Mouse (Mus musculus) adrenal gland, postnatal 14 days (tissue): Measurements from ENCODE around the gene Mms19. TPM values are rescaled to one million over a fixed set of nuclear protein-coding genes. Genes with fewer than 3 reads are reported as not detected.

Experiments
- DNase-seq: peaks from one replicate; pipeline ENCODE4 v3.0.0; 2021; ENCODE audit warnings: mixed read lengths
- total RNA-seq: library from RNA; stranded (reverse); gene quantifications from 2 replicates; pipeline ENCODE4 v1.2.3, GENCODE M21; 2021

Gene Mms19
- total RNA-seq, 1 experiment from 2014 or later = 19.9 TPM

DNA sequence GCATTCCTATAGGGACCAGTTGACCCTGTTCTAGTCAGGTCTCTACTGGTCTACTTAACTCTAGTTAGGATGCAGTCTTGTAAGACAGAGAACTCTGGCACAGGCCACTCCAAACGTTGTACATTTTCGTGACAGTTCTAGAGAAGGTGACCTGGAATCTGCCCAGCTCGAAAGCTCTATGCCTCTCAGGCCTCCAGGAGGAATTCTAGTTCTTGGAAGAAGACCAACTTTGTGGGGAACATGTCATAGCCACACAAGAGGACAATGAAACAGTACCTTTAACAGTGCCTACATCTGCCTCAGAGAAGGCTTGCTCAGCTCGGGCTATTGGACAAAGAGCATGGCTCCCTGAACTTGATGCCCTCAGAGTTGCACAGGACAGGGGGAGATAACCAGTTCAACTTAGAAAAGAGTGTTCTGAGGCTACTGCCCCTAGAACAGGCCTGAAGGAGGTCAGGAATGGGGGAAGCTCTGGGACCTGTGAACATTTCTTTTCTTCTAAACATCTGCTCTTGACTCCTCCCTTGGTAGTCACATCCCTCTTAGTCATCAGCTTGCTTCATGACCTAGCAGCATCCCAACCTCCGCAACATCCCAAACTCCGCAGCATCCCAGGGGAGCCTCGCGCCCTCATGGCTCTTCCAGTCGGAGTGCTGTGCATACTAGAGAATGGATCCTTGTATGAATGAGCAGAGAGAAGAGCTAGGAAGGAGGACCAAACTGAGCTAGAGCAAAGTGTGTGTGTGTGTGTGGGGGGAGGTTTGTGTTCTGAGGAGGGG is 18.0 kb upstream of the Mms19 start:
- no peak for DNase-seq

GRCm38 (mm10) chr19:41997090-41997489 is 16.1 kb upstream of the Mms19 start:
- DNase-seq = no peak

- DNase-seq = no peak
Observed at GRCm38 (mm10) chr19:41995483-41995882, 14.5 kb upstream of the Mms19 start.

- no peak for DNase-seq
Observed at GRCm38 (mm10) chr19:41994023-41994422, 13.1 kb upstream of the Mms19 start.

GRCm38 (mm10) chr19:41993484-41993883 is 12.5 kb upstream of the Mms19 start:
- peak; percentile 93 for DNase-seq

- no peak for DNase-seq
Observed at GRCm38 (mm10) chr19:41992971-41993370, 12.0 kb upstream of the Mms19 start.

- DNase-seq = no peak
Observed at GRCm38 (mm10) chr19:41991926-41992477, 11.0 kb upstream of the Mms19 start.

GRCm38 (mm10) chr19:41989810-41990209 is 8.9 kb upstream of the Mms19 start:
- DNase-seq = no peak

DNA sequence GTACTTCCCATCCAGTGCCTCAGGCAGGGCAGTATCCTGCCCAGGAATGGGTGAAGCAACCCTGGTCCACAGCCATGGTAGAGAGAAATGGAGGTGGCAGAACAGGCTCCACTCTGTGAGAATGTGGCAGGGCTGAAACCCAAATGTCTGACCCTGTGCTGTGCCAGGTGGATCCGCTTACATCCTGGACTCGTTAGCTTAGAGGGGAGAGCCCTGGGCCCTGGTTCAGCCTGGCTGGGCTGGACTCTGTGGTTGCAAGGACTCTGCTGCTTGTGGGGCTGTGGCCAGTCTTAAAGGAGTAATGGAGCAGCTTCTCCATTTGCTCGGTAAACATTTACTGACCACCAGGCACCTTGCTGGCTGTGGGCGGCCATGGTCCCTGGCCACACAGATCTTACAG is 6.2 kb upstream of the Mms19 start:
- DNase-seq = no peak

- DNase-seq = no peak
Observed at GRCm38 (mm10) chr19:41985994-41986393, 5.0 kb upstream of the Mms19 start.

DNA sequence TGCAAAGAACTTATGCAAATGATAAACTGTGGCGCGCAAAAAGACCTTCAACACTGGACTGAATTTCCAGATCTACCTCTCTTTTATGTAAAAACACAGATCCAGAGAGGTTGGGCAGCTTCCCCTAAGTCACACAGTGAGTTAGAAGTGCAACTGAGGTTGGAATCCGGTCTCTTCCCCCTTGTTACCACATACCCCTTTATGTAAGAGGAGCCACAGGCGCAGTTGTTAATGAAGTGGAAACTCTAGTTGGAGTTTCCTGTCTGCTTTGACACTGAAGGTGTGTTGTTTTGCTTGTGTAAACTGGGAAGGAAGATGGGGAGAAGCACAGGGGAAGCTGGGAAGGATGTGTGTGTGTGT is 1.8 kb upstream of the Mms19 start:
- no peak for DNase-seq

DNA sequence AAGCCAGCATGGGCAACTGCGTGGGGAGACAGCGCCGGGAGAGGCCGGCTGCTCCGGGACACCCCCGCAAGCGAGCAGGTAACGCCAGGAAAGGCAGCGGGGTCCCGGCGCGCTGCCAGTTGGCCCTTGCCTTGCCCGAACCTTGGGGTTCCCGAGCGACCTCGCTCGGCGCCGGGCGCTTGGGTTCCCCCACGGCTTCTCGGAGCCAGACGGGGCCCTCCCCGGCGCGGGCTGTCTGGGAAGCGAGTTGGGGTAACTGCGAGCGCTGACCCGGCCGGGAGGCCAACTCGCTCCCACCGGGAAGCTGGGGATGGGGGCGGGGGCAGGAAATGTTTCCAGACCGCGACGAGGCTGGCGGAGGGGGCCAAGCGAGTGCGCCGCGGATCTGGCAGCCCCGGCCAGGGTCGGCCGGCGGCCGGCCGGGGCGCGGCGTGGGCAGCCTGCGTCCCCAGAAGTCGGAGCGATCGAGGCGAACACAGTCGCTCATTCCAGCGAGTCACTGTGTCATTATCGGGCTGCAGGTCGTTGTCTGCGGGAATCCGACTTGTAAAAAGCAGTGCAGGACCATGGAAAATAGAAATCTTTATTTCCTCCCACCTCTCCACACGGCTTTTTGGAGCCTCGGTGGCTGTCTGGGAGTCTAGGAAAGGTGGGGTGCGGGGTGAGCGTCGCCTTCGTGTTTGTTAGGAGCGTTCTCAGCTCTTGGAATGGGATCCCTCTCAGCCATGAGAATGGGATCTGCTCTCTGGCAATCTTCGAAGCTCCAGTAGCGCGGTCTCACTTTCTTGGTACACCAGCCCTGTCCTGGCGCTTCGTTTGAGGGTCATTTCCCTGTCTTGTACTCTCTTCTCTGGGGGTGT is 1.2 kb upstream of the Mms19 start:
- DNase-seq = peak; percentile 78

DNA sequence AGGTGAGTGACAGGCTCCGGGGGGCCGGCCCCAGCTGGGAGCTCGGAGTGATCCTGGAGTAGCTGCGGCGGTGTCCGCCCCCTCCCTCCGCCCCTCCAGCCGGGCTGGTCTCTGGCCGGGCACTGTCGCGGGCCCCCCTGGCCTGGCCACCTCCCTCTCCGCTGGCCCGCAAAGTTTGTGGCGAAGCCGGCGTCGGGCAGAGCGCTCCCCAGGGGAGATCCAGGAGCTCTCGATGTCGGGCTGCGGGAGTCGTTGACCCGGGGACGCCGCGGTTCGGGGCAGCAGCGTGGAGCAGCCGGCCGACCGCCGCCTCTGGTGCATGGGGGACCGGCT is 604 bp upstream of the Mms19 start, which contains the start of gene Ubtd1:
TSS of gene Ubtd1 (plus strand) at position 169 of the 333 bp plus-strand sequence.
- DNase-seq = no peak

GRCm38 (mm10) chr19:41980422-41980818 is 537 bp downstream of the Mms19 start:
- DNase-seq = peak; percentile 34

DNA sequence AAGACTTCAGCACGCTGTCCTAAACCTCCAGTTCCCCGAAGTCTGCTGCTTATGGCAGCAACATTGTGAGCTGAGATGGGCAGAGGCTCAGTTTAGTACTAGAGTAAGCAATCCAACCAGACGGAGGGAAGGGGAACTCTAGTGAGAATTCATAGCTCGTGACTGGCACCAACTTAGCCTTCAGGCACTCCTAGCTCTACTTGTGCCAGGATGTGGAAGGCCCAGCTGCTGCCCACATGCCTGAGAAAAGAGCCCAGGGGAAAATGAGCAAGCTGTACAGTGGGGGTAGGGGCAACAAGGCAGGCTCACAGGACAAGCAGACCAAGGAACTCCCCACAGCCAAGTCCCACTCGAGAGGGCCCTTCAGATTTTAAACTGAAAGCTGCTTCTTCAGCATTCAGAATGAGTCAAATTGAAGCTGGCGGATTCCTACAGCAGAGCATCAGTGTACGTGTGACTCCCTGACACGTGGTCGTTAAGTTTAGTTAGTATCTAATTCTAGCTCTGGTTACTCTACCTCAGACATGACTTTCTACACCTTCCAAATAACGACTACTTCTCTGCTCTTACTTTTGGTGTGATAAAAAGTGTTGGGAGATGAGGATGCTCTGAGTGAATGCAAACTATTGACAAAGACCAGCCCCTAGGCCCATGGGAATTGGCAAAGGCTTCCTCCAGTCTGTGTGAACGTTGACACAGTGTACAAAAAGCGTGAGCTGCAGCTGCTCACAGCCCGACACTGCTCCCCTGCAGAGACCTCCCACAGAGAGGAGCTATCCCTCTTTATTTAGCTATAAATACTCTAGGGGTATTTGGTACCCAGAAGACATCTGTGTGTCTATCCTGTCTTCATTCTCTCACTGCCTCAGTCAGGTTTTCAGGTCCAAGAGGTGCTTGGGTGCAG is 6.8 kb downstream of the Mms19 start:
- DNase-seq = no peak

DNA sequence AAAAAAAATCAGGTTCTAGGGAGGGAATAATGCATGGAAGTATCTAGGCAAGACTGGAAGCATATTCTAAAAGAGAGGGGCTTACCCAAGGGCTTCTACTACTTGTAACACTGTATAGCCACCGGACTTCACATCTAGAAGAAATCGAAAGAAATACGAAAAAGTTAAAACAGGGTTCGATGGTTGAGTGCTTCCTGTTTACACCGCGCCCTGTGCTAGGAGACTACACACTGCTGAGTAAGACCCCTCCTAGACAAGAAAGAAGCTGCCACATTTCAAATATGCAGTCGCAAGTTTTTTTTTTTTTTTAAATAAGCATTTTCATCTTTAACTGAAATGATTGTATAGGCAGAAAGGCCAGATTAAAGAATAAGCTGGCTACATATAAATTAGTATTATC is 11.3 kb downstream of the Mms19 start:
- DNase-seq = no peak

DNA sequence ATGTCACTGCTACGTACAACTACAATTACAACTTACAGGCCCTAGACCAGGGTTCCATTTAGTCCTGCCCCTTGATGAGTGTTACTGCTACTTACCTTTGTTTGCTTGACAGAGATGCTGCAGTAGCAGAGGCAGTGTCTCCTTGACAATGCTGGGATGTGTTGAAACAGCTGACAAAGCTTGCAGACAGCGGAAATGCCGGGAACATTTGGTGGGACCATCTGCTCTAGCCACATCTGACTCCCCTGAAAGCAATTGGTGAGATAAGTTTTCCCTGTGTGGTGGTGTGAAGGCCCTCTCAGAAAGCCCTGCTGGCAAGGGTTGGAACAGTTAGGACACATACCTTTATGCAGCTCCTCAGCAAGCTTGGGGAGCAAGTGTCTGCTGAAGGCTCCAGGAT is 27.4 kb downstream of the Mms19 start:
- DNase-seq = no peak

GRCm38 (mm10) chr19:41952287-41952686 is 28.7 kb downstream of the Mms19 start:
- DNase-seq = peak; percentile 21

DNA sequence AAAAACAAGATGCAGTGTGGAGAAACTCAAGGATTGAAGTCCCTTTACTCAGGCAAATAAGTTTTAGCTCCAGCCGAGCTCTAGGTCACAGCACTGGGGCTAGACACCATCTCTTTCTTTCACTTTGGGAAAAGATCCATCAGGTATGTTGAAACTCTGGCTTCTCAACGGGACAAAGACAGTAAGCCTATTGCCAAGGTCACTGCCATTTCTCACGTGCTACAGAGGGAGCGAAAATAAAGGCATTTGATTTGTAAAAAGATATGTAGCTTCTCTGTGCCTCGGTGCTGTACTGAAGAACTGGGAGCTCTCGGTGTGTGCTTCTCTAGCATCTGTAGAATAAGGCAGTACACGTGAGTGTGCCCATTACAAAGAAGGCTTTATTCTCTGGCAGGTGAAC is 37.1 kb downstream of the Mms19 start:
- no peak for DNase-seq

DNA sequence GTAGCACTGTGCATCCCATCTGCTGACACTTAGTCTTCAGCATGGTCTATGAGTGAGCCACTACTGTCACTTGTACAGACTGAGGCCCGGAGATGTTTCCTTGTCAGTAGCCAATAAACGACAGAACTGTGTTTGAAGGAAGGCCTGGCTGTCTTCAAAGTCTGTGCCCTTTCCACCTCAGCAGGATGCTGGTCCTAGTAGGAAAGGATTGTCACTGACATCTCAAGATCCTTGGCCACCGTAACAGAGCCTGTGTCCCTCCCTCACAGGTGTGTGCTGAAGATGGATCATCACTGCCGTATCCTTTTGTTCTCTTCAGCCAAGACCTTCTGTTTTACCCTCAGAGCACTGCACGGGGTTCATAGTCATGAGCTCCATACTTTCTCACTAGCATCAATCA is 42.4 kb downstream of the Mms19 start:
- no peak for DNase-seq

- no peak for DNase-seq
Observed at GRCm38 (mm10) chr19:41935921-41936320, 45.0 kb downstream of the Mms19 start.

DNA sequence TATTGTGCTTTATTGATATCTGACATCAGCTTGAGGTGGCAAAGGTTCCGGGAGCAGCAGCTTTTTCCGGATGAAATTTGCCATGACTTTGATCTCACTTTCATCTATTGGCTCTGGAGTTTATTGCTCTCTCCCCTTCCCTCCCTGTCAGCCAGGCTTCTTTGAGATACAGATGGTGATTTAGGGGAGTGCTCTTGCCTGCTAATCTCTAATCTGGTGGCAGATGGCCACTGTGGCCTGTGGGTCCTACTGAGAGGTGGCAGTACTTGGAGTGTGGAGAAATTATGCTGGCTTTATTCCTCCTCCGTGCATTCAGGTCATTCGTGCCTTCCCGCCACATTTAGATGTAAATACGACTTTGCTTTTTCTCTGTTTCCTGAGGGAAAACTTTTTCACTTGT is 46.8 kb downstream of the Mms19 start:
- no peak for DNase-seq
